Mouse (Mus musculus): Measurements from ENCODE around the gene Ubr7.

DNA sequence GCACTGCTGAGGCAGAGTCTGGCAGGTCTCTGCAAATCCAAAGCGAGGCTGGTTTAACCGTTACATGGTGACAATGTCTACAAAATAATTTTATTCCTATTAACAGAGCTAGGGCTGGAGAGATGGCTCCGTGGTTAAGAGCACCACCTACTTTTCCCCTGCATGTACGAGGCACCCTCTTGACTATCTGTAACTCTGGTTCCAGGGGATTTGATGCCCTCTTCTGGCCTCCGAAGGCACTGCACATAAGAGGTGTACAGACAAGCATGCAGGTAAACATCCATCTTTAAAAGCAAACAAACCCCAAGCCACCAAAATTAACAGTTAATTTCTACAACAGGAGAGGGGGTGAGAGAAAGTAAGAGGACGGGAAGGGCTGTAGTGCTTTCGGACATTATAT lies 1.5 kb upstream of the Ubr7 start:
- TF ChIP-seq POLR2A (IDR thresholded peaks at IDR 0.05; ENCODE audit: borderline replicate concordance, control insufficient read depth, low read depth, low read length) (no peak), CTCF (IDR thresholded peaks at IDR 0.05; ENCODE audit: control insufficient read depth, insufficient read depth, low read length) (peak; percentile 47; the same call in 1 of the 2 replicates)
